Mouse (Mus musculus): ENCODE results near the gene C2cd5. TPM values are rescaled to one million over a fixed set of nuclear protein-coding genes. Genes with fewer than 3 reads are reported as not detected.

C2cd5 gene
- total and polyA plus RNA-seq, 3 experiments, result 19.1 to 22.3 (median 19.7) TPM

DNA sequence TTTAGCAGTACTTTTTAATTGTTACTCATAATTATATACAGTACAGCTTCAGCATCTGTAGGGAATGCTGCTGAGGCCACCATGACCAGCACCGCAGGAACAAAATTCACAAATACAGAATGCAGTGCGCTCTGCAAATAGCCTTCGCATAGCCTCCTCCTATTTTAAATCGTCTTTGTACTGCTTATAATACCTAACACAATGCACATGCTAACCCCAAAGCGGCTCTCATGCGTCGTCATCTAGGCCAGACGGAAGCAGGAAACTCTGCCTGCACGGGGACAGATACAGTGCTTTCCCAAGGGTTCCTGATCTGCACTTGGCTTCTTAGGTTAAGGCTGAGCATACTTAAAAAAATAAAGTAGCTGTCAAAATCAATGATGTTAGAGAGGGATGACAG, 29.2 kb downstream of the C2cd5 start:
- dilution Hi-C loops (cut with MboI; ENCODE audit: extremely low pct_ligation_motif_present, extremely low pct_unique_long_range_greater_than_20kb, low sequenced_read_pairs), result no loop called here
- peaks cover 0 to 10% of the 10 kb centered on the region in 2 experiments; a peak in 2 of 4 replicates for H3K4me1 ChIP-seq (ENCODE audit: control insufficient read depth in 1 of 2, insufficient read depth in 2 of 2)

DNA sequence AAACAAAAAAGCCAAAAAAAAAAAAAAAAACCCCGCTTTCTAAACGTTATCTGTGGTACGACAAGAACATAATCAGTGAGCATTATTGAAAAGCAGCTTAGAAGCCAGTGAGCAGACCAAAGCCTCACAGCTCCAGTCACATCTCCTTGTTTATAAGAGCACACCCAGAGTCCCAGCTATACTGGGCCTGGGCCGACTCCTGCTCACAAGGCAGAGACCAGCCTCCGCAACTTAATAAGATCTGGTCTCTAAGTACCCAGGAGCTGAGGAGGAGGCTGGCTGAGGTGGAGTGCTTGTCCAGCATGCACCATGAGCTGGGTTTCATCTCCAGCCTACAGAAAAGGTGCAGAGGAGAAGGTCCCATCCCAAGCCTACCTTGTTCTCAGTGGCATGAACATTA, 29.9 kb downstream of the C2cd5 start:
- dilution Hi-C loops (cut with MboI; ENCODE audit: extremely low pct_ligation_motif_present, extremely low pct_unique_long_range_greater_than_20kb, low sequenced_read_pairs) (no loop called here), in situ Hi-C loops (cut with MboI; ENCODE audit: low pct_ligation_motif_present, low pct_unique_long_range_greater_than_20kb, low sequenced_read_pairs) (no loop called here)
- H3K9me3 ChIP-seq (replicated peaks; ENCODE audit: low read length), result no peaks in the 10 kb centered on the region
- H3K4me3 ChIP-seq (replicated peaks in 1 of 3; ENCODE audit: low read depth in 2 of 3, low read length in 2 of 3, poor library complexity in 1 of 3), result no peak overlapping the region
- no peak overlapping the region for H3K27ac ChIP-seq (ENCODE audit: insufficient read depth, low read depth)
- no peak overlapping the region for H3K9ac ChIP-seq (ENCODE audit: insufficient read depth, low read depth)
- H3K4me1 ChIP-seq (ENCODE audit: control insufficient read depth in 1 of 2, insufficient read depth in 2 of 2), result peaks cover 0 to 10% of the 10 kb centered on the region in 2 experiments; a peak in 2 of 4 replicates
- H3K79me2 ChIP-seq (replicated peaks; ENCODE audit: control insufficient read depth, extremely low read depth, insufficient read depth, poor library complexity, severe bottlenecking), result no peaks in the 10 kb centered on the region
- no peaks in the 10 kb centered on the region for H3K27me3 ChIP-seq (replicated peaks)
- peaks cover 26 to 61% of the 10 kb centered on the region in 2 experiments for H3K36me3 ChIP-seq (replicated peaks in 1 of 2; ENCODE audit: control insufficient read depth in 1 of 2, insufficient read depth in 1 of 2, low read length in 1 of 2)
- H3K4me2 ChIP-seq (ENCODE audit: insufficient read depth, low read depth, poor library complexity, severe bottlenecking), result no peak overlapping the region
- no peak for TF ChIP-seq NELFE (IDR thresholded peaks at IDR 0.05; ENCODE audit: low read depth, low read length)
- no peak for TF ChIP-seq JUN (IDR thresholded peaks at IDR 0.05; ENCODE audit: insufficient read depth, low read depth, low read length)
- no peak for TF ChIP-seq USF2 (conservative IDR thresholded peaks at IDR 0.05; ENCODE audit: low read depth, low read length)
- TF ChIP-seq POLR2AphosphoS2 (IDR thresholded peaks at IDR 0.05; ENCODE audit: low read depth, low read length), result no peak
- TF ChIP-seq MXI1 (IDR thresholded peaks at IDR 0.05; ENCODE audit: low read depth, low read length), result no peak
- TF ChIP-seq MAZ (IDR thresholded peaks at IDR 0.05; ENCODE audit: low read depth, low read length), result no peak
- no peak for TF ChIP-seq IRF4 (IDR thresholded peaks at IDR 0.05; ENCODE audit: low read depth, low read length)
- no peak for TF ChIP-seq E2F4 (IDR thresholded peaks at IDR 0.05; ENCODE audit: insufficient replicate concordance, low read depth, low read length)
- TF ChIP-seq RCOR1 (conservative IDR thresholded peaks at IDR 0.05; ENCODE audit: low read depth, low read length), result no peak
- no peak for TF ChIP-seq POLR2A (IDR thresholded peaks at IDR 0.05; ENCODE audit: low read depth, low read length)
- no peak for TF ChIP-seq MAFK (IDR thresholded peaks at IDR 0.05; ENCODE audit: insufficient replicate concordance, low read length)
- TF ChIP-seq USF1 (IDR thresholded peaks at IDR 0.05; ENCODE audit: low read depth, low read length), result no peak
- TF ChIP-seq TBP (conservative IDR thresholded peaks at IDR 0.05; ENCODE audit: low read depth, low read length), result no peak
- TF ChIP-seq HCFC1 (IDR thresholded peaks at IDR 0.05; ENCODE audit: low read depth, low read length), result no peak
- DNase-seq (ENCODE audit: extremely low read depth), result no peak

More for the DNA sequence above, 29.2 kb downstream of the C2cd5 start:
- H3K27me3 ChIP-seq (replicated peaks), result no peaks in the 10 kb centered on the region
- H3K36me3 ChIP-seq (replicated peaks in 1 of 2; ENCODE audit: control insufficient read depth in 1 of 2, insufficient read depth in 1 of 2, low read length in 1 of 2), result peaks cover 33 to 62% of the 10 kb centered on the region in 2 experiments
- H3K9me3 ChIP-seq (replicated peaks; ENCODE audit: low read length), result no peaks in the 10 kb centered on the region
- H3K4me3 ChIP-seq (replicated peaks in 1 of 3; ENCODE audit: low read depth in 2 of 3, low read length in 2 of 3, poor library complexity in 1 of 3), result no peak overlapping the region
- H3K79me2 ChIP-seq (replicated peaks; ENCODE audit: control insufficient read depth, extremely low read depth, insufficient read depth, poor library complexity, severe bottlenecking), result no peaks in the 10 kb centered on the region
- no peak overlapping the region for H3K27ac ChIP-seq (ENCODE audit: insufficient read depth, low read depth)
- no peak overlapping the region for H3K4me2 ChIP-seq (ENCODE audit: insufficient read depth, low read depth, poor library complexity, severe bottlenecking)
- no peak overlapping the region for H3K9ac ChIP-seq (ENCODE audit: insufficient read depth, low read depth)
- no peak for DNase-seq (ENCODE audit: extremely low read depth)
- TF ChIP-seq PAX5 (IDR thresholded peaks at IDR 0.05; ENCODE audit: low read length) (no peak), ELF1 (IDR thresholded peaks at IDR 0.05; ENCODE audit: low read depth, low read length) (no peak), EP300 (IDR thresholded peaks at IDR 0.05; ENCODE audit: low read length) (no peak), RAD21 (IDR thresholded peaks at IDR 0.05; ENCODE audit: low read depth, low read length) (no peak), USF1 (IDR thresholded peaks at IDR 0.05; ENCODE audit: low read depth, low read length) (no peak), MEF2A (IDR thresholded peaks at IDR 0.05; ENCODE audit: borderline replicate concordance, low read depth, low read length) (no peak), POLR2AphosphoS2 (IDR thresholded peaks at IDR 0.05; ENCODE audit: low read depth, low read length) (no peak), CHD1 (IDR thresholded peaks at IDR 0.05; ENCODE audit: low read depth, low read length) (no peak), SMC3 (IDR thresholded peaks at IDR 0.05; ENCODE audit: low read depth, low read length) (no peak), ZNF384 (IDR thresholded peaks at IDR 0.05; ENCODE audit: low read depth, low read length) (no peak), IRF4 (IDR thresholded peaks at IDR 0.05; ENCODE audit: low read depth, low read length) (no peak), E2F4 (IDR thresholded peaks at IDR 0.05; ENCODE audit: insufficient replicate concordance, low read depth, low read length) (no peak), POLR2A (IDR thresholded peaks at IDR 0.05; ENCODE audit: low read depth, low read length) (no peak), SIN3A (IDR thresholded peaks at IDR 0.05; ENCODE audit: low read length) (no peak), UBTF (IDR thresholded peaks at IDR 0.05; ENCODE audit: low read depth, low read length) (no peak), ZKSCAN1 (IDR thresholded peaks at IDR 0.05; ENCODE audit: borderline replicate concordance, low read depth, low read length) (no peak), TBP (conservative IDR thresholded peaks at IDR 0.05; ENCODE audit: low read depth, low read length) (no peak)
- in situ Hi-C loops (cut with MboI; ENCODE audit: low pct_ligation_motif_present, low pct_unique_long_range_greater_than_20kb, low sequenced_read_pairs), result no loop called here

All from CH12.LX (cell line).